ENCODE assay signal across 8 mouse cellular contexts in the genomic region with DNA sequence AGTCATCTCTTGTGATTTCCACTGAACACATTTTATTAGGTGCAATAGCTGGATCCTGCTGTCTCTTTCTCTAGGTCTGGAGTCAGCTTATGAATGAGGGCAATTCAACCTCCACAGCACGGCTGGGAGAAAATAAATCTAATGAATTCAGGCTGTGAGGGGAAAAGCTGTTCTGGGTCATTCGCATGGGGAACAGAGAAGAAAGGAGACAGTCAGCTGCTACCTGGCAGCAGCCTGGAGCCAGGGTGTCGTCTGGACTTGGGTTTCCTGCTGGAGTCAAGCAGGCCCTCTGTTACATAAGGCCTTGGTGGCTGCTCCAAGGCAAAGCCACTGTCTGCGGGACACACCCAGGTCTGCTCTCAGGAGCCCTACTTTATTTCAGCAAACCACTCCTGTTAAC.
DNase-seq lines count a peak whose midpoint lies in the region; ATAC-seq and TF ChIP-seq lines count a peak whose summit lies in the region.

No protein-coding gene starts in this region.

- peaks cover 2% of the 10 kb centered on the region; the same call in 1 of the 2 replicates for H3K4me1 ChIP-seq in forebrain, embryonic 12.5 days
- H3K4me1 ChIP-seq in forebrain, embryonic 10.5 days: peaks cover 5% of the 10 kb centered on the region; the same call in 1 of the 2 replicates
- H3K4me1 ChIP-seq in stomach, embryonic 14.5 days (ENCODE audit: control insufficient read depth, insufficient read depth, low read length): peaks cover 13% of the 10 kb centered on the region
- H3K4me1 ChIP-seq in stomach, postnatal 0 days (replicated peaks; ENCODE audit: control insufficient read depth, insufficient read depth): no peaks in the 10 kb centered on the region
- H3K4me1 ChIP-seq in intestine, embryonic 15.5 days (replicated peaks): no peaks in the 10 kb centered on the region; the same call in 1 of the 2 replicates

- no peak overlapping the region for H3K9ac ChIP-seq in forebrain, embryonic 12.5 days
- no peak overlapping the region for H3K9ac ChIP-seq in stomach, embryonic 14.5 days (replicated peaks; ENCODE audit: low read depth, low read length)
- H3K9ac ChIP-seq in stomach, postnatal 0 days (ENCODE audit: low read length): no peak overlapping the region
- H3K9ac ChIP-seq in intestine, embryonic 15.5 days: no peak overlapping the region

- no peaks in the 10 kb centered on the region for H3K9me3 ChIP-seq in forebrain, embryonic 12.5 days
- H3K9me3 ChIP-seq in forebrain, embryonic 10.5 days: no peaks in the 10 kb centered on the region
- no peaks in the 10 kb centered on the region for H3K9me3 ChIP-seq in stomach, embryonic 14.5 days (ENCODE audit: control insufficient read depth, low read depth, low read length)
- H3K9me3 ChIP-seq in stomach, postnatal 0 days (ENCODE audit: control insufficient read depth, low read length): no peaks in the 10 kb centered on the region
- no peaks in the 10 kb centered on the region for H3K9me3 ChIP-seq in intestine, embryonic 15.5 days

- 58% methylated on average over 4 of the region's 4 CpGs for WGBS in forebrain, embryonic 12.5 days
- WGBS in forebrain, embryonic 10.5 days: 57% methylated on average over 4 of the region's 4 CpGs
- WGBS in stomach, embryonic 14.5 days: 45% methylated on average over 4 of the region's 4 CpGs
- WGBS in stomach, postnatal 0 days: 49% methylated on average over 4 of the region's 4 CpGs
- WGBS in intestine, embryonic 15.5 days: 40% methylated on average over 4 of the region's 4 CpGs

- ATAC-seq in forebrain, embryonic 12.5 days (ENCODE audit: low FRiP score): 0 out of 2 replicates have a peak, but pooled peaks have one; percentile 17
- ATAC-seq in stomach, embryonic 14.5 days (ENCODE audit: insufficient number of reproducible peaks, insufficient read depth, low FRiP score, low read depth): no peak
- ATAC-seq in stomach, postnatal 0 days (ENCODE audit: low FRiP score, low TSS enrichment): no peak
- ATAC-seq in intestine, embryonic 15.5 days: peak; percentile 51; the same call in 1 of the 2 replicates

- no peak for DNase-seq in forebrain, embryonic 10.5 days (ENCODE audit: extremely low spot score, low spot score)
- DNase-seq in stomach, postnatal 0 days (ENCODE audit: low spot score): no peak
- no peak for DNase-seq in lung, postnatal 10 days
- DNase-seq in ovary, postnatal 14 days (ENCODE audit: low spot score): no peak
- DNase-seq in frontal cortex, adult 2 months (ENCODE audit: extremely low spot score in 1 of 2, low spot score in 1 of 2): no peak

- no peak for TF ChIP-seq CTCF in stomach, postnatal 0 days (IDR thresholded peaks at IDR 0.05; ENCODE audit: low read depth)

- H3K27me3 ChIP-seq in forebrain, embryonic 12.5 days: no peaks in the 10 kb centered on the region
- H3K27me3 ChIP-seq in forebrain, embryonic 10.5 days (ENCODE audit: poor library complexity, severe bottlenecking): no peaks in the 10 kb centered on the region
- H3K27me3 ChIP-seq in stomach, embryonic 14.5 days (ENCODE audit: control insufficient read depth, insufficient read depth, low read length): no peaks in the 10 kb centered on the region
- H3K27me3 ChIP-seq in stomach, postnatal 0 days (ENCODE audit: control insufficient read depth, insufficient read depth, low read length): no peaks in the 10 kb centered on the region
- no peaks in the 10 kb centered on the region for H3K27me3 ChIP-seq in intestine, embryonic 15.5 days (replicated peaks)

- no peak for TF ChIP-seq EP300 in stomach, postnatal 0 days (optimal IDR thresholded peaks at IDR 0.05)

- no peaks in the 10 kb centered on the region for H3K36me3 ChIP-seq in forebrain, embryonic 12.5 days (replicated peaks)
- no peaks in the 10 kb centered on the region for H3K36me3 ChIP-seq in forebrain, embryonic 10.5 days (replicated peaks)
- H3K36me3 ChIP-seq in stomach, embryonic 14.5 days (ENCODE audit: control insufficient read depth, insufficient read depth, low read length): no peaks in the 10 kb centered on the region
- no peaks in the 10 kb centered on the region for H3K36me3 ChIP-seq in stomach, postnatal 0 days (ENCODE audit: control insufficient read depth, insufficient read depth, low read length)
- no peaks in the 10 kb centered on the region for H3K36me3 ChIP-seq in intestine, embryonic 15.5 days

- no peak overlapping the region for H3K27ac ChIP-seq in forebrain, embryonic 12.5 days
- no peak overlapping the region for H3K27ac ChIP-seq in forebrain, embryonic 10.5 days
- 0 out of 2 replicates have a peak overlapping the region, but pooled peaks have one; percentile 27 for H3K27ac ChIP-seq in stomach, embryonic 14.5 days (ENCODE audit: low read length)
- H3K27ac ChIP-seq in stomach, postnatal 0 days (replicated peaks): no peak overlapping the region
- H3K27ac ChIP-seq in intestine, embryonic 15.5 days: no peak overlapping the region

- no peak overlapping the region for H3K4me2 ChIP-seq in forebrain, embryonic 12.5 days
- no peak overlapping the region for H3K4me2 ChIP-seq in stomach, embryonic 14.5 days (replicated peaks; ENCODE audit: low read depth, low read length)
- H3K4me2 ChIP-seq in stomach, postnatal 0 days (replicated peaks; ENCODE audit: low read depth): no peak overlapping the region
- H3K4me2 ChIP-seq in intestine, embryonic 15.5 days (replicated peaks): no peak overlapping the region

- H3K4me3 ChIP-seq in forebrain, embryonic 12.5 days (replicated peaks): no peak overlapping the region
- H3K4me3 ChIP-seq in forebrain, embryonic 10.5 days: no peak overlapping the region
- H3K4me3 ChIP-seq in stomach, embryonic 14.5 days (ENCODE audit: low read depth, low read length): no peak overlapping the region
- H3K4me3 ChIP-seq in stomach, postnatal 0 days (ENCODE audit: low read depth, low read length): no peak overlapping the region
- H3K4me3 ChIP-seq in intestine, embryonic 15.5 days (replicated peaks): no peak overlapping the region

Comparison
In these comparisons a context has a peak if more than half of its experiments do, and no peak if none do; other contexts are left out.
1. ATAC-seq: peak in forebrain, embryonic 12.5 days (single experiment) and intestine, embryonic 15.5 days (single experiment); none in stomach, embryonic 14.5 days (single experiment) and stomach, postnatal 0 days (single experiment).